Mouse (Mus musculus): ENCODE measurements around the gene Slco3a1.

DNA sequence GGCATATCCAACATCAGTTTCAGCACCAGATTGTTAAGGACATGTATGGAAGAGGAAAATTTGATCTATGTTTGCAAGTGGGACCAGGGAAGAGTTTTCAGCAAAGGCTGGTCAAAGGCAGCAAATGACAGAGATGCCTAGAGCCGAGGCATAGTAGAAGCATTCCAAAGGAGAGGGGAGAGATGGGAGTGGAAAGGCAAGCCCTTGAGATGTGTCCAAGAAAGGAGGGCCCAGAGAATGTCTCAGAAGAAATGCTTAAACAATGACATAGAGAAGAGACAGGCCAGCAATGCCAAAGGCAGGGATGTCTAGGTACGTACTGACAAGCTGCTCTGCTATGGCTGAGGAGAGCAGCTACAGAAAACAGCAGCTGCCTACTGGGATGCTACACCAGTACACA lies 97.8 kb downstream of the Slco3a1 start:
- TF ChIP-seq CTCF (conservative IDR thresholded peaks at IDR 0.05; ENCODE audit: insufficient read depth, insufficient read length, low read depth, low read length): no peak
- no peak for TF ChIP-seq POLR2A (IDR thresholded peaks at IDR 0.05; ENCODE audit: low read depth, low read length)
